Mouse (Mus musculus): Measurements from ENCODE around the gene Gm20388.

DNA sequence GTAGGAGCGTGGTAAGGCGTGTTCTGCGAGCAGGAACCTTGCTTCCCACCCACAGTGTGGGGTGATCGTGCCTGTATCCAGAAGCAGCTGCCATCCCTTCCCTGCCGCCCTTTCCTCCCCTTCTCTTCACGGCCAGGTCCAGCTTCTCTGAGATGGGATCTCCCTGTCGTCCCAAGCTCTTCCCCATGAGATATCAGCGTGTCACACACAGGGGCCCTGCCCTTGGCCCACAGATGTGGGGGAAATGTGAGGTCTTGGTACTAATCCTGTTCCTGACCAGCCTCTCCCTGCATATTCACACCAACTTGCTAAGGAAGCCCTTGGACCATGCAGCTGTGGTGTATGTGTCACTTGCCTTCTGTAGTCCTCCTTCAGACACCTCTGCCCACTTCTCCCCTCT is 2377.1 kb downstream of the Gm20388 start:
- TF ChIP-seq CTCF (IDR thresholded peaks at IDR 0.05; ENCODE audit: low read depth) (no peak), EP300 (IDR thresholded peaks at IDR 0.05; ENCODE audit: low read depth) (no peak)
